Mouse (Mus musculus) cerebral cortex, adult 2 months (tissue): Measurements from ENCODE around the gene Cdca8.

Source experiments
- WGBS: fragments of 180-500 bp; shearing (Covaris S2); methylation state at CpG from one replicate; pipeline ENCODE4 v1.1.7; 2018; 5-methylcytosine and 5-hydroxymethylcytosine counted together

Cdca8 gene

DNA sequence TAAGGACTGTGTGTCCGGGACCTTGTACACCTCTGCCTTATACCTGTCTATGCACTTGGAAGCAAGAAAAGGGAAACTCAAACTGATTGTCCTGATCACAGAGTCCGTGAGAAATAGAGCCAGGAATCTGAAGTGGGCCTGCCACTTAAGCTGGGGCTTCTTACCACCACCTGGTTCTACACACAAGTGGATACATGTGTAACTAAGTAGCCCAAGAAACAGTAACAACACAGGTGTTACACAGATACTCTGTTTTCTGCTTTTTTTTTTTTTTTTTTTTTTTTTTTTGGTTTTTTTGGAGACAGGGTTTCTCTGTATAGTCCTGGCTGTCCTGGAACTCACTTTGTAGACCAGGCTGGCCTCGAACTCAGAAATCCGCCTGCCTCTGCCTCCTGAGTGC, at the start of gene Cdca8:
Gene Cdca8 (minus strand): TSS at position 101 of the 400 bp plus-strand sequence.
- WGBS, result 94% methylated on average over 4 of the region's 4 CpGs

DNA sequence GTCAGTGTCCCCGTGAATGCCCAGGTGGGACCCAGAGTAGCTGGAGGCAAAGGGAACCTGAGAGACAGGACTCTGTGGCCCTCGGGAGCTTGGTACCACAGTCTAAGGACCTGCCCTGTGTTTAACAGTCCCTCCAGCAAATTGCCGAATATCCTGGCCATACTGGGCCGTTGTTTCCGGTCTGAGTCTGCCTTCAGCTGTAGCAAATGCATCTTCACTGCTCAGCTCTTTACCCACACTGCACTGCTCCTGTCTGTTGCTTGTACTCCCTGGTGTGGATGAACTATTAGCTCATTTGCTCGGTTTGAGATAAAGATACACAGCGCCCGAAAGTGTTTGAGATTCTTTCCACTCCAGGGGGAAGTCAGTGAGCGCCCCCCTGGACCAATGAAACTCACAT, 49.3 kb upstream of the Cdca8 start:
- WGBS, result 46% methylated on average over 9 of the region's 9 CpGs

DNA sequence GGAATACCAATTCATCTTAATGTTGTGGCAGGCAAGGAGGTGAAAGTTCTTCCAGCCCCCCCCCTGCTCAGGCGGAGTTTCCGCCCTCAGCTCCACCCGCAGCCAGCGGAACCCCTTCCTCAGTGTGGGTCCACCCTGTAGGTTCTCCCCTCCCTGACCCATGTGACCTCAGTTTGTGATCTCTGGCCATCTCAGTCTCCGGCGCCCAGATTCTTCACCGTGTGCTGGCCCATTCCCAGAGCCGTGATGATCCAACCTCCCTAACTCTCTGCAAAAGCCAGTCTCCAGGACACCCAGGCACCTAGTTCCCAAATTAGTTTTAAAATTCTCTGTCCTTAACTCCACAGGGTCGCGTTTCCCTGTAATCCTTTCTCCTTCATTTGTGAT, 48.6 kb upstream of the Cdca8 start:
- 30% methylated on average over 10 of the region's 10 CpGs for WGBS

DNA sequence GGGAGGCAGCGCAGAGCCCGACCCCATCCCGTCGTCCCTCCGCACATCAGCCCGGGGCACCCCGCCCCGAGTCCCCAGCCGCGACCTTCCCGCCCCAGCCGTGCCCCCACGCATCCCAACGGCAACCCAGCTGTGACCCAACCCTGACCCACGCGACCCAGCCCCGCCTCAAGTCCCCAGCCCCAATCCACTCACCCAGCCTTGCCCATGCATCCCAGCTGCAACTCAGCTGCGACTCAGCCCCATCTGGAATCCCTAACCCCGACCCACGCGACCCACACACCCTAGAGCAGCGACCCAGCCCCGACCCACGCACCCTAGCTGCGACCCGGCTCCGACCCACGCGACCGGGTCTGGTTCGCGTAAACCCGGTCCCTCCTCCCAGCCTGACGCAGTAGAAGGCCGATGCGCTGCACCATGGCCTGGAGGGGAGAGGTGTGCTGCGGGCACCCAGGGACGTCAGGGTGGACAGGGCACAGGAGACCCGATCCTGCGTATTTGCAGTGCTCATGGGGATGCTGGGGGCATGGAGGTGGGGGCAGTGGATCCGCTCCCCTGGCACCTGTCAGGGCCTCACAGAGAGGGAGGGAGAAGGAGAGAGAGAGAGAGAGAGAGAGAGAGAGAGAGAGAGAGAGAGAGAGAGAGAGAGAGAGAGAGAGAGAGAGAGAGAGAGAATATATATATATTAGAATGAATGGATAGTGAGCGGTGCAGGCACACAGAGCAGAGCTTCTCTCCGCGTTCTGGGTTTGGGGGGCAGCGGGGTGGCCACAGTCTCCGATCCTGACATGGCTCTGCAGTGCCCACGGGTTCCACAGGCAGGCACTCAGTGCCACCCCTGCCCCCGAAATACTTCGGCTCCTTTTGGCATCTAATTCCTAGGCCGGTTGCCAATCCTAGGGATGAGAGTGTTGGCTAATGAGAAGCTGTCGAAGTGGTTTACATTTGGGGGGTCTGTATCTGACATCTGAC, 47.9 kb upstream of the Cdca8 start:
- 3% methylated on average over 51 of the region's 51 CpGs for WGBS

DNA sequence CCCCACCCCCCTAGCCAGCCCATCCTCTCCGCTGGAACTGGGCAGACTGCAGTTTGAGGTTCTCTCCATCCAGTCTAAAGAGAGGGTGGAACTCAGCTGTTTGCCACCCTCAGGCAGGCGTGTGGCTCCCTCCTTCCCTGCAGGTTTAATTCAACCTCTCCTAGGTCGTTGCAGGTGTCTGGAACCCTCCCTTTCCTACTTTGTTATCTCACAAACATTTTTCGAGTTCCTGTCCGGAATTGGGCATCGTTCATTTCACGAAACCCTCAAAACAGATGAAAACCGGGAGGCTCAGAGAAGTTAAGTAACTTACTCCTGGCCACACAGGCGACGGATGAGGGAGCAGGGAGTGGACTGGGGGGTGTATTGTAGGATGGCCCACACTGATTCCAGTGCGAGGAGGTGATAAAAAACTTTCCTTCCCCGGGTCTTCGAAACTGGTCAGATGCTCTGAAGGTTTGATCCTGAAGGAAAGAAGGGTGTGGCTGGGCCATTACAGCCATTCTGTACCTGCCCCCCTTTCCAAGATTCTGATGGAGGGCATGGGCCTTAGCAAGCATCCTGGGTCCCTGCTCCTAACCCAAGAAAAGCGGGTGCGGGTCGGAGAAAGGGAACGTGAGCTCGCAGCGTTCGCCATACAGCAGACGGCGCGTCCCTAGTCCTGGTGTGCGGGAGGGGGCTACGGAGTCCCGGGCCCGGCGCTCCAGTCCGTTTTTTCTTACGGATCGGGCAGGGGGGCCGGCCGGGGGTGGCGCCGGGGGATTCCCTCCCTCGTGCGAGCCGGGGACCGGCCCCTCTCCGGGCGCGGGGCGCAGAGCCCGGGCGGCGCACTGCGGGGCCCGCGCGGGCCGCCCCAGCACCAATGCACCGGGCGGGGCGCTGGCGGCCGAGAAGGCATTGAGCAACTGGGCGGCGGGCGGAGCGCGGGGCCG, 46.8 kb upstream of the Cdca8 start, which contains the start of gene Rspo1:
Gene Rspo1 (plus strand): TSS at position 760 of the 932 bp plus-strand sequence.
- 4% methylated on average over 59 of the region's 62 CpGs for WGBS

DNA sequence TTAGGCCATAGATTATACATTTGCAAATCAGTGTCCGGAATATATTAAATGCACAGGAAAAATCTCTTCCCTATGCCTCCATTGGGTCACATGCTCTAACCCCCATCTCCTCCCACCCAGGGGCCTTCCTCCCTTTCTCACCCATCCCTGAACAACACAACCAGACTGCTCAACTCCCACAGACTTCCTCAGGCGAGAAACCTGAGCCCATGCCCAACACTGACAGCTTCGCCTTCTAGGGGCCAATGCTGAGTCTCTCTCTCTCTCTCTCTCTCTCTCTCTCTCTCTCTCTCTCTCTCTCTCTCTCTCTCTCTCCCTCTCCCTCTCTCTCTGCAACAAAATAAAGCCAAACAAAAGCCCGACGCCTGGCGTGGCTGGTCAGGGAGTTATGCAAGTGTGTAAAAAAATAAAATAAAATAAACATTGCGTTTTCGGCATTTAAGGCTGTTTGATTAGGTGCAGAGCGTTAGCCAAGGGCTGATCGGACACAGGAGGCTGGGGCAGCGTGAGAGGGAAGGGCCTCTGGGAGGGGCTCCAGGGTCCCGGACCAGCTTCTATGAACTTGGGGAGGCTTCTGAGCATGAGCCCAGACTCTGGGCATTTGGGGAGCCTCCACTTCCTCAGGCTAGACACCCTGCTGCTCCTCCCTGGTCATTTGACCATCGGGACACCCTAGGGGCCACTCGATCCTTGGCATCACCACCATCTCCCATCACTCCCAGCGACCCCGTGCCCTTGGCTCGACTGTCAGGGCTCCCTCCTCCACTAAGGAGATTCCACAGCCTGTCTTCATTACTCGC, 46.0 kb upstream of the Cdca8 start:
- WGBS, result 20% methylated on average over 17 of the region's 18 CpGs

DNA sequence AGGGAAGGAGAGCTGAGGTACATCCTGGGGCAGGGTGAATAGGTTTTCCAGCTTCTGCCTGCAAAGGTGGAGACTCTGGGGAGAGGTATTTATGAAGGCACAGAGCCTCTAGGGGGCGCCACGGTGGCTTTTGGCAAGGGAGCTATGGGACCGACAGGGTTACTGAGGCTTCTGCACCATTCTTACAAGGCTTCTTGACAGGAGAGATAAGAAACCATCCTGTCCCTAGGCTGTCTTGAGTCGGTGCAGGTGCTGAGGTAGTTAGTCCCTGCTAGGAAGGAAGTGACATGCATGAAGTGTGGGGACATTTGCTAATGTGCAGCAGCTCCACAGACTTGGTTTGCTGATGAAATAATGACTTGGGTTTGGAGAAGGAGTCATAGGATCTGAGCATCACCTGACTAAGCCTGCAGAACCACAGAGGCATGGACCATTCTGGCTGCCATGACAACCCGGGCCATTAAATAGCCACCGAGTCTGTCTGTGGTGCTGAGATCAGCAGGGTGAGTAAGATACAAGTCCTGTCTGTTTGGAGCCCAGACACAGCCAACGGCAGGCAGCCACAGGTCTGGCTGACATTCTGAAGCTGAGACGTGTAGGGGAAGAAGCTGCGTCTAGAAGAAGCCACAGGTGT, 44.9 kb upstream of the Cdca8 start:
- 16% methylated on average over 9 of the region's 9 CpGs for WGBS

DNA sequence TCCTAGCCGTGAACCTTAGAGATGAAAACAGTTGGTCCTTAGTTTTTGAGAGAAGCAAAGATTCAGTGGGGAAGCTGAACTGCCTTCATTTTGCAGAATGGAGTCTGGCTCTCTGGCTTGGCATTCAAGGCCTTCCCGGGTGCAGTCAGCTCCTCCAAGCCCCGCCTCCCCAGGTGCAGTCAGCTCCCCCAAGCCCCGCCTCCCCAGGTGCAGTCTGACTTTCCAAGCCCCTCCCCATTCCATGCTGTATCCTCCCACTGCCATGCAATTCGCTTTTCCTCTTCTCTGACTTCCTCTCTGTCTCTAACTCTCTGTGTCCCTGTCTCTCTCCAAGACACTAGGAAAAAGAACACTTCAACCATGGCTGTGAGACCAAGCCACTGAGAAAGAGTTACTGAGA, 39.1 kb upstream of the Cdca8 start:
- WGBS, result 42% methylated on average over 5 of the region's 5 CpGs

DNA sequence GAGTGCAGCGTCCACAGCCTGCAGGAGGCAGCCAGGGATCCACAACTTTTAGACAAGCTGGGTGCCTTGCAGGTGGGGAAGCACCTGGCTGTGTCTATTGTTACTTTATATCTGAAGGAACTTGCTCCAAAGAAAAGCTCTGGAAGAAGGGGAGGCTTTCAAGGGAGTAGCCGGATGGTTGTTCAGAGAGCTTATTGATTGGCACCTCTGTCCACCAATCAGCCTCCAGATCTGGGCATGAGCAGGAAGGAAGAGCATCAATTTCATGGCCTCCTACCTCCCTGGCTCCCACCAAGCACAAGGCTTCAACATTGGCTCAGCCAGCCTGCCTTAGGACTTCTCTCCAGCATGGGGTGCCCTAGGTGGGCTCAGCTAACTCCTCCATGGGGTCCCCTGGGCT, 34.2 kb upstream of the Cdca8 start:
- 74% methylated on average over 2 of the region's 2 CpGs for WGBS

DNA sequence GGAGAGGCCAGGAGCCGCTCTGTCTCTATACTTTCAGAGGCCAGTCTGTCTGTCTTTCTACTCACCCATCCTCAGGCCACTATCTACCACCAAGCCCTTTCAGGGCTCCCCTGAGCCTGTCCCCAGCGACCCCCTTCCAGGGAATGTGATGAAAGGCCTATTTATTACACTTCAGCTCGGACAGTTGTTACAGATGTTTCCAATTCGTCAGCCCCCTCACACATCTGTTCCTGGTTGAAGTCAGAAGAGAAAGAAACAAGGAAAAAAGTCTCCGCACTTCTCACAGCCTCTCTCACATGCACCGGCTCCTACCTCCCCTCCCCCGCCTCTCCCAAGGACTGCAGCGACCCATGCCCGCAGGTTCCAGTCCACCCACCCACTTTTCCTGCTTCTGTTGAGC, 33.2 kb upstream of the Cdca8 start:
- WGBS, result 59% methylated on average over 9 of the region's 9 CpGs

DNA sequence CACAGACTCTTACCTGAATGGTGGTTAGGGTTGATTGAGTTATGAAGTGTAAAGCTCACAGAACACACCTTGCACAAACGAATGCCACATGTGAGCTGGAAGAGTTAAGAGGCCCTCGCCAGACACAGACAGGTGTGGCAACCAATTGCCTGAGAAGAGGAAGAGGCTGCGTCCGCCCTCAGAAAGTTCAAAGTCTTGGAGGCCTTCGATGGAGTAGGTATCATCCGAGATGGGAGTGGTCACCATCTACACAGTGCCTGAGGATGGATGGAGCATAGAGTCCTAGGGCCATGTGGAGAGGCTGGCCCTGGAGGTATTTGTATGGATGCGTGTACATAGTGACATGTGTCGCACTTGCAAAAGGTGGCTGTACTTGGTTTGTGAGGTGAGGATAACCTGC, 32.0 kb upstream of the Cdca8 start:
- 86% methylated on average over 8 of the region's 8 CpGs for WGBS

DNA sequence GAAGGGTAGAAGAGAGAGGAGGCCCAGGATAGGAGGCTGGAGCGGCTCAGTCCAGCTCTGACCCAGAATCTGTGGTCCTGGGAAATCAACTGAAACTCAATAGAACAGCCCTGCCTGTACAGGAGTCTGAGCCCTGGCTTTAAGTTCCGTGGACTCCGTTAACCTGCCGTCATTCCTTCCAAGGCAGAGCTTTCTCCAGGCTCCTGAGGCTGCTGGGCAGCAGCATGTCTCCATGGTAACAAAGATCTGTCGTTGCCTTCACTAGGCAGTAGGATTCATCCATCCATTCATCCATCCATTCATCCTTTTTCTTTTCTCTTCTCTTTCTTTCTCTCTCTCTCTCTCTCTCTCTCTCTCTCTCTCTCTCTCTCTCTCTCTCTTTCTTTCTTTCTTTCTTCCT, 31.6 kb upstream of the Cdca8 start:
- 25% methylated on average over 5 of the region's 5 CpGs for WGBS

DNA sequence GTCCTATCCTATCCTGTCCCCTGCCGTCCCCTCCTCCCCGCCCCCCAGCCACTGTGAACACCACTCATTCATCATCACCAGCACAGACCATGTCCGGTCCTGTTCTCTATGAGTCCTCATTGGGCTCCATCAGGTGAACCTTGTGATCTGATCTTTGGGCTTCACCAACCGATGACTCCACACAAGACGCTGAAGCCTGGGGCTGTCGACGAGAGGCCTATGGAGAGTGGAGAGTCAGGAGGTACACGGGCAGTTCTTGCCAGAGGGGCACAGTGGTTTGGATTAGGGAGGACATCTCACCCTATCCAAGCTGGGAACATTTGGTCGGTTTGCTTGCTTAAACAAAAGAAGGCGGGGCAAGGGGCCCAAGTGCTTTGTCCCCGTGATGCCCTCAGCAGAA, 31.1 kb upstream of the Cdca8 start:
- 80% methylated on average over 11 of the region's 11 CpGs for WGBS

DNA sequence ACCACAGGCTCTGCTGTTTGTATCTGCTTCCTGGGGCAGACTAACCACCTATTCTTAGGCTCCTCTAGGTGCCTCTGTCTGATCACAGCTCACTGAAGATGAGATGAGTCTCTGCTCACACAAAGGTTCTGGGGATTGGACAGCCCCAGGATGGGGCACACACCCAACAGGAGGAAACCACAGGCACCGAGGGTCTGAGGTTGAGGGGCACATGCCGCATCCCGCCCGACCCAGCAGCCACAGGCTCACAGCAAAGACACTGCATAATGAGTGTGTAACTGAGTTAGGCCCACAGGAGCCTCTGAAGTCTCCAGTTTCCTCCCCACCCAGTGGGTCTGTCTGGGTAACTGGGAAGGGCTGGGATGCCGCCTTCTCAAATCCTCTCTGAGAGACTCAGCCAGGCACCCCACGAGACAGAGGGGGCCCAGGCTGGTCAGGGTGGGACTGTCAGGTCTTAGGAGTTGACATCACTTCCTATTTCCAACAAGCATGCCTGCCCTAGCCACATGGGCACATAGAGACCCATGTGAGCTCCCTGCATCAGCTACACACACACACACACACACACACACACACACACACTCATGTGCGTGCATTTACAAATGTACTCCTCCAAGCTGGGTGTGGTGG, 30.2 kb upstream of the Cdca8 start:
- 80% methylated on average over 7 of the region's 7 CpGs for WGBS

DNA sequence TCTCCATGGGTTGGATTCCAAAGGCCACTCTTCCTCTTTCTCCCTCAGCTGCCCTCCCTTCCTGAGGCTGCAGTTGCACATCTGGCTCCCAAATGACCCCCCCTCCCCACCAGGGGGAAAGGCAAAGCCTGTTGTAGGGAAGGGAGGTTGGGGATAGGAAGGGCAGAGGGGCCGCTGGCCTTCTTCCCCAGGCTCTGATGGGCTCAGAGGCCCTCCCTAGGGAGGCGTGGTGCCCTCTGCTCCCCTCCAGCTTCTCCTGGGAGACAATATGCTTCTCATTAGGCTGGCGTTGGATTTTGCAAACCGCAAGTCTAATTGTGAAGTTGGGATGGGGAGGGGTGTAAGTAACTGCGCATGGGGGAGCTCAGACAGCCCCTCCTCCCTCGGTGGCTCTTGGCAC, 29.6 kb upstream of the Cdca8 start:
- 40% methylated on average over 6 of the region's 6 CpGs for WGBS

DNA sequence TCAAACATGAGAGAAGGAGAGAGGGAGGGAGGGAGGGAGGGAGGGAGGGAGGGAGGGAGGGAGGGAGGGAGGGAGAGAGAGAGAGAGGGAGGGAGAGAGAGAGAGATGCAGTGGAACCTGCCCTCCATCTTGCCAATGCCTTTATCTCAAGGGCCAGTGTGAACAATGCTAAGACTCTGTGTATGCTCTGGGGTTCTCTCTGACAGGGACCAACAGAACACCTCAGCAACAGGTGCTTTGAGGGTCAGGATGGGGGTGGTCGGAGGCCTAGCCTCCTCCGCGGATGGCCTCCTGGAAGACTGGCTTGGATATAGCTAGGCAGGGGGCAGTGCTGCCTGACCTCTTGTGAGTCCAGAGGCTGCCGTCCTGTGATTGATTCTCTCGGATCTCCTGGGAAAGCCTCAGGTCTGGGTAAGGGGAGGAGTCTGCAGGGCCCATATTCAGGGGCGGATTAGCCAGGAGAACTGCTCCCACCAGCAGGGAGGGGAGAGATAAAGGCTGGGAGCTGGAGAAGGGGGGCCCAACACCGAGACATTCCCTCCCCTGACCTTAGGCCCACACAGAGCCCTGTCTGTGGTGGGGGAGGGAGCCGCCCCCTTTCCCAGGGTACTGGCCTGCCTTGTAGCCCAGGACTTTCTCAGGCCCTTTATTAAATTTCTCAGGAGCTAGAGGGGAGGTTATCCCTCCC, 25.9 kb upstream of the Cdca8 start:
- 50% methylated on average over 8 of the region's 8 CpGs for WGBS

DNA sequence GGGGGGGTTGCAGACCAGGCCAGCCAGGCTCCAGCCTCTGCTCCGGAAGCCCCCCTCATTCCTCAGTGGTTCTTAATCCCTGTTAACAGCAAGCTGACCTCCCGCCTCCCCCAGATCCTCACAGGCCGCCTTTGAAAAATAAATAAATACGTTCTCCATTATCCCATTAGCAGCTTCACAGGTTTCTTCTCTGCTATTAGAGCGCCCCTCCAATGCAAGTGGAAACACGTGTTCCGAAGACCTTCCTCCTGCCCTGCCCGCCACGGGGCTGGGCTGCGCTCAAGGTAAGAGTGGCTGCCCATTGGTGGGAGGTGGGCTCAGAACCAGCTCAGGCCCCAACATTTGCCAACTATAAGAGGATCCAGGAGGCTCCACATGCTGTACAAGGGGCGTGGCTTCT, 23.5 kb upstream of the Cdca8 start:
- 57% methylated on average over 11 of the region's 11 CpGs for WGBS

DNA sequence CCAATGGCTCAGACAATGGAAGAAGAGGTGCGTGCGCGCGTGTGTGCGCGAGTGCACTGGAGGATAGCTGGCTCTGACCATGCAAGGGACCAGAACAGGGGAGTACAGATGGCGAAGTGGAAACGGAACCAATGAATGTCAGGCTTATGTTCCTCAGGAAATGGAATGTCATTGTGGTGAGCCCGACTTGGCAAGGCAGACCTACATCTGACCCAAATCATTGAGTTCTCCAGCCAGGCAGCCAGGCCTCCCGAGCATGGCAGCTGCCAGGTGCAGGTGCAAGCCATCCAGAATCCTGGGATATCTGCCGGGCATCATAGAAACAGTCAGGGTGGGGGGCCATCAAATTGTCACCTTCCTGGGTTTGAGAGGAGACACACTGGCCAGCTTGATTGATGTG, 21.8 kb upstream of the Cdca8 start:
- 85% methylated on average over 11 of the region's 11 CpGs for WGBS

DNA sequence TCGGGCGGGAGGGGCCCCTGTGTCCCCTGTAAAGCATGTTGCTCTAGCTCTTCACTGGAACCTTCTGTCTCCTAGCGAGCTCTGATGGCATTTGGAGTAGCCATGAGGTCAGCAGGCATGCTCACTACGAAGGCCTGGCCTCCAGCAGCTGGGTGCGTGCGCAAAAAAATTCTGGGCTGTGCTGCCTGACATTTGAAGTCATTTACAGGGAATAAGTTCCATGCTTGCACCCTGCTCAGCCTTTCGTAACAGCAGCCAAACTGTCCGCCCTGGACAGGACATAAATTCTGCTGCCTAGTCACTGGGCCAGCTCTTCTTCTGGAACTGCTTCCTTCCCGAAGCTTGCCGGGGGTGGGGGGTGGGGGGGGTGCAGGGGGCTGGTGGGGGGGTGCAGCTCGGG, 20.0 kb upstream of the Cdca8 start:
- WGBS, result 76% methylated on average over 11 of the region's 11 CpGs

DNA sequence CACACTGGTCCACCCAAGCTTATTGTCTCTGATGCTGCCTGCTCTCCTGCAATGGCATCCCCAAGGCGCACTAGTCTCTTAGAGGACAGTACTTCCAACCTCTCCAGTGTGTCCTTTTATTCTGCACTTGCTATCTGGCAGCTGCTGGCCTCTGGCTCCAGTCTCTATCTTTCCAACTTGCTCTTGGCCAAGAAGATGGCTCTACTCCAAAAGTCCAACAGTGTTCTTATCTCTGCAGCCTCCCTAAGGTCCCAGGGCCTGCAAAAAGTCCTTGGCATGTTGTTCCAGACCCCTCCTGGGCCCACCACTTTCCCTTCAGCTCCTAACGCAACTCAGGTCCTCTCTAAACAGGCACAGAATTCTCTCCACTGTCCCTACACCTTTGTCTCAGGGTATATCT, 18.2 kb upstream of the Cdca8 start:
- WGBS, result 92% methylated on average over 2 of the region's 2 CpGs
